Mouse (Mus musculus) left cerebral cortex, postnatal 4 days (tissue): Measurements from ENCODE around the gene Immp1l. TPM values are rescaled to one million over a fixed set of nuclear protein-coding genes. Genes with fewer than 3 reads are reported as not detected.

Experiments used
- DNase-seq: peaks from one replicate; pipeline ENCODE4 v3.0.0-alpha.2; 2022
- intact Hi-C: fragments of 180-260 bp; cut with DNase I; formaldehyde crosslinking; loops from one replicate; pipeline ENCODE4 v1.15.1; 2025
- total RNA-seq, 2 experiments: library from RNA; stranded (reverse); gene quantifications; 2 replicates each; pipeline ENCODE4 v1.2.3; 2021

Gene Immp1l
- 10 to 100 TPM; 30.1 to 31.9 TPM for total RNA-seq

DNA sequence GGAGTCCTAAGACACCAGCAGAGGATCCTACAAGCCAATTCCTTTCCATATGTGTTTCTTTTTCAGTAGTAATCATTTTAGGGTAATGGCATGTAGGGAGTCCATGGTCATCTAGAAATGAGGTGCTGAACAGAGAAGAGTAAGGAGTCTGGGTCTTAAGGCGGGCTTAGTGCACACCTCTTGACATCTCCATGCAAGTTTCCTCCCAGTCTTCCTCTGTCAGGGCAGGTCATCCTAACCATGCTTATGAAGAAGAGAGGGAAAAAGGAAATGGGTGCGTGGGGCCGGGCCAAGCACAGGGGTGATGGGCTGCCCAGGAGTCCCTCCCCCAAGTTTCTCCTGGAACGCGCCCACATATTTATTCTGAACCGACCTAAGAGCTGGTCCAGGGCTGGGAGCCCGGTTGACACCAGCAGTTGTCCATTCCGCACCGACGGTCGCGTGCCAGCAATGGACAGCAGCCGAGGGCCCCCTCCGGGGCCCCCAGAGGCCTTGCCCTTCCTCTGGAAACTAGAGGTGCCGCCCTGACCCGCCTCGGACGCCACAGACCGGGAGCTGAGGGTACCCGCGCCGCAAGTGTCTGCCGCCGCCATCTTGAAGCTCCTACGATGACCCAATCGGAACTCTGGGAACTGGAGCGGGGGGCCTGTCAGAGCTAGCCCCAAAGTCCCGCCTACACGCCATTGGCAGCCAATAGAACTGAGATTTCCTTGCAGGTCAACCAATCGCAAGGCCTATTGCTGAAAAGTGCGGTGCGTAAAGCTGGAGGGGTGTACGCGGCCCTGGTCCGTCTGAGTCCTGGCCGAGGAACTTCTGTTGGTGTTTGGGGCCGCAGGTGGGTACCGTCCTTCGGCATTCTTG lies at the start of gene Immp1l, which contains the start of gene Elp4:
TSS of gene Immp1l (plus strand) at position 743 of the 861 bp plus-strand sequence.
TSS of gene Elp4 (minus strand) at position 669 of the 861 bp plus-strand sequence.
- intact Hi-C loops = loop anchor here (10.0 kb wide), 1 partner anchor 229 kb away; no protein-coding TSS in a partner anchor
- peak; percentile 98 for DNase-seq

DNA sequence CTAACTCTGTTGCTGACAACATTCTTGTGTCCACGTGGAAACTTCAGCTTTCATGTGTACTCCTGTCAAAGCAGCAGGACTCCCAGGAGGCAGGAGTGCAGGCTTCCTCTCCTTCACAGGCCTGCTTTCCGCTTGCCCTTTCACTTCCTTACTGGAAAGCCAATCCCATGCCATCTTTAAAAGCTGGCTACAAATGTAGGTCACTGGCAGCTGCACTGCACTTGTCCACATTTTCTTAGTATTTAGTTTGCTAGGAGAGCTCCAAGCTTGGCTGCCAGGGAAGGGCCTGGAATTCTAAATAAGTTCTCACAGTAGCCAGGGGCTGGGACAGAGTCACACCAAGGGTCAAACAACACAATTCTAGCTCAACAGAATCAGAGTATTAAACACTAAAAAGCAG lies 49.7 kb upstream of the Immp1l start:
- intact Hi-C loops = no loop called here
- peak; percentile 26 for DNase-seq

DNA sequence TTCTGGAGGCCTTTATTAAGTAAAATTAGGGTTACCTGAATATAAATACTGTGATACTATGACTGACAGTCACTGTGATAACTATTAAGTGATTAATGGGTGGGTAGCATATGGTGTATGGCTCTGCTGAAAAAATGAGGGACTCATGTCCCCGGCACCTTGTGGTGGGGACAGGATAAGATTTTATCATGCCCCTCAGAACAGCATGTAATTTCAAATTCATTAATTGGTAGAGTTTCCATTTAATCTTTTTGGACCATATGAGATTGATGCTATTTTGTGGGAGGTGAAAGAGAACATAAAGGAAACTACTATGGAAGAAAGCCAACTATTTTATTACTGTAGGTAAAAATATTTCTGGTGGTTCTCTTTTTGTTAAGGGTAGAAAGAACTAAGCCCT lies 31.0 kb upstream of the Immp1l start:
- intact Hi-C loops = no loop called here
- no peak for DNase-seq

DNA sequence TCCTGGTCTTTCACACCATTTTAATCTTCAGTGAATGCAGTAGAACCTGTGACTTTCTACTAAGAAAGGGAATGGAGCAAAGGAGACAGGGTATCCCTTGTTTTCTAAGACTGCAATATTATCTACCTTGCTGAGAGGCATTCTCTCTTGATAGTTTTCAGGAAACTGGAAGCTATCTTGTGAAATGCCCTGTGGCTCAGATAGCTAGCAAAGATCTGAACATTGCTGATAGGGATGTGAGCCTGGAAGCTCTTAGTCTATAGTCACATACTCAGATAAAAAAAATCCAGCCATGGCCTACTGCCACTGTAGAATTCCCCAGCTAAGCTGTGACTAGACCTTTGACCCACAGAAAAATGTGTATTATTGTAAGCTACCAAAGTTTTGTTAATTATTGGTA lies 13.6 kb upstream of the Immp1l start:
- DNase-seq = no peak
- intact Hi-C loops = no loop called here

DNA sequence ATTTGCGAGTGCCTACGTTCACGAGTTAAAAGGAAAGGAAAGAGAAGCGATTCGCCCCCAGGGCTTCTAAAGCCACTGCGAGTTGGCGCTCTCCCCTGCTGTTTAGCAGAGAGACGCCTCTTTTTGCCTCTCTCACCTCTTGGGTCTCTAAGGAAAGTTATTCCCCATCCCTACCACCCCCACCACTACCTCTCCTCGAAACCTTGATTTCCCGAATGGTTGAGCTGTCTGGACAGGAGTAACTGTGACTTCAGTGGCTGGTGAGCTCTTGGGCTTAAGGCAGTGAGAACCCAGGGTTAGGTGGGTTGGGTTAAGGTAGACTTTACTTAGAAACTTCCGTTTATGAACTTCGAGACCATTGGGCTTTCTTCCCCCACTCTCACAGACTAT lies 314 bp downstream of the Immp1l start:
- DNase-seq = no peak
- intact Hi-C loops = loop anchor here (10.0 kb wide), 1 partner anchor 230 kb away; no protein-coding TSS in a partner anchor

DNA sequence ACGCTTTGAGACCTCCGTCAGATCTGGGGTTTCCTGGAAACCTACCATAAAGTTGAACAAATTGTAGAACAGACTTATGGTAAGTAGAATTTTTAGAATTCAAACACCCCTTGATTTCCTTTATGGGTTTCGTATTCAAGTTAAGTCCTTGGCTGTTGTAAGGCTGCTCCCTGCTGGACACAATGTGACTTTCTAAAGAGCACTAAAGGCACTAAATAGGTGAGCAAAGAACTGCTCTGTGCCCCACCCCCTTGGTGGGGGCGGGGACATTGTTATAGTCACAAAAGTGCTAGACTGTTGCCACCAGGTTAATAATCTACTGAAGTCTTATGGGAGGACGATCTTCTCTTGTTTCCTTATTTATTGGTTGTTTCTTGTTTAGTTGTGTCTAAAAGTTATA lies 3.9 kb downstream of the Immp1l start:
- intact Hi-C loops = loop anchor here (10.0 kb wide), 1 partner anchor 234 kb away; no protein-coding TSS in a partner anchor
- DNase-seq = no peak

DNA sequence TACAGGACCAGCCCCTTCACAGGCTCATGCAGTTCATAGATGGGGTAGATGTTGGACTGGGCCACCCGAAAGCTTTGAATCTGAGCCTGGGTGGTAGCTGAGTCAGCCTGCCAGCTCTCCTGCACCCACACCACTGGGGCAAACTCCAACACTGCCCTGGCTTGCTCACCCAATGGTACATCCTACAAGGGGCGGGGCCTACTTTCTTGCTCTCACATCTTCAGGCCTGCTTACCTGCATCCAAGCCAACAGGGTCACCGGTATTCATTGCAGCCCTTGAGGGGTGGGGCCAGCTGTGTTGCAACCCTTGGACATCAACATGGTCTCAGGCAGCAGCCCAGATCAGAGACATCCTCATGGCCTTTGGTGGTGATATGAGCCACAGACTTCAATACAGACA lies 6.2 kb downstream of the Immp1l start:
- no peak for DNase-seq
- intact Hi-C loops = no loop called here

DNA sequence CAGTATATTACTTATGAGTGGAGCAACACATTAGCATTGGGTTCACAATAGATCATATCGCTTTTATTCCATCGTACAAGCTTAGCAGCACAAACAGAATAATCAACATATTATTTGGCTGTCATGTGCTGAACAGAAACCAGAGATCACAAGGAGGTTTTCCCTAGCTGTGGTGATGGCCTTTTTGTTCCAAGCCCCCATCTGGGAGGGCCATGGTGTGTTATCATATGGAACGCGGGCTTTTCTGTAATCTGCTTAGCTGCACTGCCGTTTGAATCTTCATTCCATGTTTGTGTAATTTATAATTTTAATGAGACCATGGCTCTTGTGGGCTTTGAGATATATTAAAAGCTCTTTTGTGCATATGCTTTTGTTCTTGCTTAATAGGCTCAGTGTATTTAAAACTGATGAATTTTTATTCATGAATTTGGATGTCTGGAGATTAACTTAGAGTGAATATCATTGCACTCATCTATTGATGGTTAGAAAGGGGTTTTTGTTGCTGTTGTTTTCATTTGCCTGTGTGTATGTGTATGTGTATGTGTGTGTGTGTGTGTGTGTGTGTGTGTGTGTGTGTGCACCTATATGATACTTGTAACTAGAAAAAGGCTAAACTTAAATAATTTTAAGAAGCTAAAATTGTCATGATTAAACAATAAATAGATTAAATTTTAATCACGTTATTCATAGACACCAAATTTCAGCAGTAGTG lies 9.4 kb downstream of the Immp1l start:
- intact Hi-C loops = no loop called here
- DNase-seq = peak; percentile 49

DNA sequence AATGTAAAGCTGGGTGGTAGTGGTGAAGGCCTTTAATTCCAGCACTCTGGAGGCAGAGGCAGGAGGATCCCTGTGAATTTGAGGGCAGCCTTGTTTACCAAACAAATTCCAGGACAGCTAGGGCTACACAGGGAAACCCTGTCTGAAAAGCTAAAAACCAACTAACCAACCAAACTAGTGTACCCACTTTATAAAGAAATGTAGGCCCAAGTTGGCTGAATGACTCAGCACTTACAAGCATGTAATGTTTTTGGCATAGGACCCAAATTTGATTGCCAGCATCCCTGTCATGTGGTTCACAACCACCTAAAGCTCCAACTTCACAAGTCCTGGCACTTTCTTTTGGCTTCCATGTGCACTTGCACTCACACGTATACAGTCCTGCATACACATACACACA lies 12.2 kb downstream of the Immp1l start:
- intact Hi-C loops = no loop called here

DNA sequence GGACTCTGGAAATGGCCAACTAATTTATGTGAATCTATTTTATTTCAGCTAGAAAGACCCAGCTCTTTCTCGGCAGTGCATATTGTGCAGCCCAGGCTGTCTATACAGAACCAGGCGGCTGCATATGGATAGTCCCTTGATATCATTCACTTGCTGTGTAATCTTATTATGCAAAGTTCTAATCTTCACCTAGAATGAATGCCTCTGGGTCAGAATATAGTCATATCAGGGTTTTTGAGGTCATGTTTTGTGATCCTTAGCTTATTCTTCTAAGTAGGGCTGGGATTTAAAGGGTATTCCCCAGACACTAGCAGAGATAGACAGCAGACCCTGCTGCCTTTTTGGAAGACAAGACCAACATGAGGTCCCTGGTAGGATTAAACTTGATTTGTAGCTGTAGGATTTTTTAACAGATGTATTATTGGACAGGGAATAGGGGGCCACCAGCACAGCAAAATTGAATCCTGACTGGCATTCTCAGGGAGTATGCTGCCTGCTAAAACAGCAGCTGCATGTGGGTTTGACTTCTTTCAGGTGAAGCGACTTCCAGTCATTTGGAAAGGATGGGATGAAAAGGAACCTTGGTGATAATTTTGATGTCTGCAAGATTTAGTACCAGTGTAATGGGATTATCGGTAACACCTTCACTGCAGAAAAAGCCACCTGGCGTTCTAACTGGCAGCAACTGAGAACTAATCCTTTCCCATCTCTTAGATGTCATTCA lies 13.3 kb downstream of the Immp1l start:
- intact Hi-C loops = no loop called here
- no peak for DNase-seq

More for the DNA sequence above, 12.2 kb downstream of the Immp1l start:
- no peak for DNase-seq

DNA sequence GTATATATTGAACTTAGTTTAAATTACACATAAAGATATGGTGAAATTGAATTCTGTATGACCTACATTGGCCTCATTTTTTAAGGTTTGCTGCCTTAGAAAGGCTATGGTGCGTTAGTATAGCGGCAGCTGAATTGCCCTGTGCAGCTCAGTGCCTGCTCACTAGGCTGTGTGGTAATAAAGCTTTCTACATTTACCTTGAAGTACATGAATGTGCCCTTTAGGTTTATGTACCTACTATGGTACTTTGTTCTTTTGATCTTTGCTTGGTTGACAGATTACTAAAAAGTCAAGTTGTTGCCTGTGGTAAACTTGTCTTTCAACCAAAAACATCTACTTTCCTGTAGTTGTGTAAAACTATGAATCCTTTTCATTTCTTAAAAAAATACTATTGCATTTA lies 45.7 kb downstream of the Immp1l start:
- DNase-seq = no peak
- intact Hi-C loops = no loop called here

DNA sequence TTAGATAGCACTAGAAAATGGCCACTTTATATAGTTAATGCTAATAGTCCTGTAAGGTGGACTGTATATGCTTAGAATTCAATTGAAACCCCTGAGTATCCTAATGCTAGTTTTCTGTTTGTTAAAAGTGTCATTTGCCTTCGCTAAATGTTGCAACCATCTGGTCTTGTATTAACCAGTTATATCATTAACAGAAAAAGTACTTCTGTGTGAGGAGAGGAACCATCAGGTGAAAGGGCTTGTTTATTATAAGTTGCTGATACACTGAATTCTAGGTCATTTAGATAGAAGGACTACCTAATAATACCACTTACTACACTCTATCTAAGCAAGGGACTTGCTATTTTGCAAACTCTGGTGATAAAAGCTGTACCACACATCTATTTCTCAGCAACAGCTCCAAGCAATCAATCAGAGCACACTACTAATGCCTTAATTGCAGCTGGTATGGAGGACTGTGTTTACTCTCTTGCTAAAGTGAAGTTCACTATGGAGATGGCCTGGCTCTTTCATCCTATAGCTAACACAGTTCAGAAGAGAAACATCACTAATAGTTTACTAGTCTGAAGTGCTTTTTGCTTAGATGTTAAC lies 47.0 kb downstream of the Immp1l start:
- intact Hi-C loops = no loop called here
- no peak for DNase-seq

DNA sequence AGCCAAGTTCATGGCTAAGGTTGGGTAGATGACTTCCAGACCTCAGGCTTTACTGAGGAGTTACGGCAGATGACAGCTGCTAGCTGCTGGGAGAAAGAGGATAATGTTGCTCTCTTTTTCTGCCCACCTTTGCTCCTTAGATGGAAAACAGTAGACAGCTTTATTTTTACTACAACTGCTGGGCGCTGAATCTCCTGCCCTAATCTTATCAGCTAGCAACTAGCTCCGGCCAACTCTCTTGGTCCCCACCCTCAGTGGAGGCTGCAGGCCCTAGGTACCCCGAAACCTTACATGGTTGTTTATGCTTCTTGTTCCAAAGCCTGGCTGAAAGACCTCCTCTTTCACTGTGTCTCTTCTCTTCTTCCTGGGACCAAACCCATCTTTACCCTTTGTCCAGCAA lies 49.4 kb downstream of the Immp1l start:
- no peak for DNase-seq
- intact Hi-C loops = no loop called here

DNA sequence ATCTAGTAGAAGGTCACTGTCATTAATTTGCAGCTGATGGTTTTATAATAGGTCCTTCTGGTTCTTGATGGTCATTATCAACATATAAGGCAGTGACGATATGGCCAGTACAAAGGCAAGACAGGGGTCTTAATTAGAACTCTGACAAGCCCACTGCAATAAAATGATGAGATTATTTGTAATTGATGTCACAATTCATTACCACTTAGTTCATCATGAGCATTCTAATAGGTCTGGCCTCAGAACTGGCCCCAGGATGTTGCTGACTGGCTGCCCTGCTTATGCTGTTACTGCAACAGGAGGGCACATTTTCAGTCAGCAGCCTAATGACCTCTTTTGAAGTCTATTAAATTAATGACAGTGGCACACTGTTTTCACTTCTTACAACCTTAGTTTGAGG lies 59.0 kb downstream of the Immp1l start:
- no peak for DNase-seq
- intact Hi-C loops = no loop called here

DNA sequence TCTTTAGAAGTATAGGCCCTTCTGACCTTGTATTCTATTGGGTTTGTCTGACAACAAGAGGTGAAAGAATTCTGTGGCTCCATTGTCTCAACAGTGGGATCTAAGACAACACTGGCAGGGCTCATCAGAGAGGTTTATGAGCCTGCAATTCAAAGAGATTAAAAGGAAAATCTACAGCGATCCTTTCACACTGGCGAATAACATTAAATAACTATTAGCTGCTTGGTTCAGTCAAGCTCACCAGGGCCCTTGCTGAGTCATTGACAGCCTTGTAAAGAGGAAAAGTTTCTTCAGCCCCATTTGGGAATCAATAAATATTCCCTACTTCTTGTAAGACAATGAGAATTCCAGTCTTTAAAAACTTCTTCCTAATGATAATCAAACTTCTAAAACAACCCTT lies 69.5 kb downstream of the Immp1l start:
- intact Hi-C loops = no loop called here
- DNase-seq = no peak

DNA sequence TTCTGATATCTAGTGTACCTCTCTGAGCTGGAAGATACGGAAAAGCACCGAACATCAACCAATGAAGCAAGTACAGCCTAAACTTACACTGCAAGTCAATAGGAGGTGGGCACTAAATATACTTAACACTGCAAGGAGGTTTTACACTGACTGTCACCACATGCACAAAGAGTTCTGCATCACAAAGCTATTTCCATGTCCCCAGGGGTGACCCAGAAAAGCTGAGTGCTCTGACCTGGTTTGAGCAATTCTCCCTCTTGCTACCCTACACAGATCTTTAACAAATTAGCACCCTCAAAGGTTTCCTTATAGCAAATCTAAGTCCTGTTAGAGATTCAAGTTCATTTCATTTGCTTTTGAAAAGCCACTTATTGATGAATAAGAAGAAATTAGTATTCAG lies 73.6 kb downstream of the Immp1l start:
- DNase-seq = no peak
- intact Hi-C loops = no loop called here

DNA sequence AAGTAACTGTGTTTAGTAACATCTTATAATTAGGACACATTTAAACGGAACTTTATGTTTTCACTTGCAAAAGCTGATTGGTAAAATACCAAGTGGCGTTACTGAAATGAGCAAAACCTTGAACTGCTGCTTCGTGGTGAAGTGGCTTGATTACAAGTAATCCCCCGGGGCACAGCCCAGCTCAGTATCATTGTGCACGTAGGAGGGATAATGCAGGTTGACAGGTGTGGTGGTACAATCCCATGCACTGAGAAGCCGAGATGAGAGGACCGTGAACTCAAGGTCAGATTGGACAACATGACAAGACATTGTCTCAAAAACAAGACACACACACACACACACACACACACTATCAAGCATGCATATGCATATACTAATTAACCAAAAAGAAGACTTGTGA lies 80.8 kb downstream of the Immp1l start:
- no peak for DNase-seq
- intact Hi-C loops = no loop called here

DNA sequence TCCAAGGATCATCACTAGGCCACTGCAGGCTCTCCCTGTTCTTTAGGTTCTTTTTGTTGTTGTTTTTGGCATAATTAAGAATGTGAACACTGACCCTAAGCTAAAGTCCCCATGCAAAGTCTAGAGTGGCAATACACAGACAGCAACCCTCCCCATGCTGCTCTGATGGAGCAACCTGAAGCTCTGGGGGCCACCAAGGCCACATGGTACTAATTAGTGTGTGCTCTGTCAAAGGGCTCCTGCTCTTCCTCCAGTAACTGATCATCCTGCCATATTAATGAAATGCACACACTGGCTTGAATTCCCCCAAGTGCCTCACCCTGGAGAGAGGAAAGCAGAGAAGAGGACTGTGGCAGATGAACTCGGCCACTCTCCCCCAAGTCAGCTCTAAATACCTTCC lies 82.7 kb downstream of the Immp1l start:
- no peak for DNase-seq
- intact Hi-C loops = no loop called here

DNA sequence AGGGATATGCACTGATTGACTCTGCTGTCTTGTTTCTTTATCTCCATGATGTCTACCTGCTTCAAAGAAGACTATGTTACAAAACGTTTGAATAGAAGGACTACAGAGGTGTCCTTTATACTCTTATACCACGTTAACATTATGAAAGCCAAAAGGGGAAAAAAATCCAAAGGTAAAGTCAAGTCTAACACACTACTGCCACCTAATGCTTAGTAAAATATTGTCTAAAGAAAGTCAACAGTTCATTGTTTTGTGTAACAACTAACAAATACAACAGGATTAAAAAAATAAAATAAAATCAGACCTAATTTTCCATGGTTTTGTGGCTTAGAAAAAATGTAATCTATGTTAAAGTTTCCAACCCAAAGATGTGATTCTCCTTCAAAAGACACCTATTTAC lies 83.6 kb downstream of the Immp1l start:
- intact Hi-C loops = no loop called here

DNA sequence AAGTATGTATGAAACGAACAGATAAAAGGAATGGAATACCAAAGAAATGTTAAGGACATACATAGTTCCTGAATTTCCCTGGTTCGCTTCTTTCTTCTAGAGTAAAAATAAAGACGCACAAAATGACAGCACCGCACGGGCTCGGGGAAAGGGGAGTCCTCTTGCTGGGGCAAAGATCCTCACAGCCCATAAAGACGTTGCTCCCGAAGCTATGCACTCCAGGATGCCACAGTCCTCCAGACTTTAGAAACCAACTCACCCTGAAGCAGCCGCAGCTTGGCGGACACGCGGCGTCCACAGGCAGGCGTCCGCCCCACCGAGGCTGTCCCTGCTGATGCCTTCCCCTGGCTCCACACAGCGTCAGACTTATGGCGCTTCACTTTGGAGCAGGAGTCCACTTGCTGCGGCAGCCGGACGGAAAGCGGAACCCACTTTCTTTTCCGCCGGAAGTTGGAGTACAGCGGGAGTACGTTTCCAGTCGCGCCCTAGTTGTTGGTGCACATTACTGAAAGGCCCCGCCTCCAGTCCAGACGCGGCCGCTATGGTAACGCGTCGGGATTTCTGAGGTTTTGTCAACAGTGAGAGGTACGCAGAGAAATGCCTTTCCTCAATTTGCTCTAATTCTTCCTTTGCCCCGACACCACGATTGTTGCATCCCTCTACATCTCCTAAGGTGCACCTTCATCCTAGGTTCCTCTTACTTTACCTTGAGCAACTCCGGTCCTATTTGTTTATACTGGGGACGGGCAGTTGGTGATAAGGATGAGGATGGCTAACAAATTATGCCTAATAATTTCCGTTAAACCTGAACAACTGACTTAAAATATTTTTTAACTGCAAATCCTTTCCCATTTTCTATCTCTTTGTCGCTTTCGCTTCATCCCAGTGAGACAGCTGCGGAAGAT lies 98.6 kb downstream of the Immp1l start, which contains the start of gene Dnajc24:
TSS of gene Dnajc24 (minus strand) at position 715 of the 905 bp plus-strand sequence.
- peak; percentile 90 for DNase-seq

More for the DNA sequence above, 83.6 kb downstream of the Immp1l start:
- no peak for DNase-seq

More for the DNA sequence above, 98.6 kb downstream of the Immp1l start, which contains the start of gene Dnajc24:
- intact Hi-C loops = no loop called here
